Mouse (Mus musculus): ENCODE measurements around the gene Cnmd.
A peak's percentile ranks its signal among the peaks of the same experiment; 100 is the strongest.

Gene Cnmd

DNA sequence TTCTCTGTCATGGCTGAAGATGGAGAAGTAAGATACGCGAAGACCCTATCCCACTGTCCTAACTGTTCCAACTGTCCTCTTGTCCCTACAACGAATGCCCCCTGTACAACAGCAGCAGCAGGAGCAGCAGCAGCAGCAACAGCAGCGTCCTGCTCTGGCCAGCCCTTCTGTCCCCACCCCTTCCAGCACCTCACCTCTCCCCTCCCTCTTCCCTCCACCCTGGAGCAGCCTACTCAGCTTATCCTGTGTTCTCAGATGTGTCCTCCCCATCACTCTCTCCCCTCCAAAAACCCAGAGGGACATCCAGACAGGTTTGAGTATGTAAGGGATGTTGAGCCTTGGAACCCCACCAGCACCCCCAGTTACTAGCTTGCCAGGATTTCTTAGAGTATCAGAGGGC, at the start of gene Cnmd:
Gene Cnmd, minus strand, starts transcription at position 170 of the 400 bp plus-strand sequence.
- DNase-seq (ENCODE audit: extremely low read depth, low read depth): no peak

DNA sequence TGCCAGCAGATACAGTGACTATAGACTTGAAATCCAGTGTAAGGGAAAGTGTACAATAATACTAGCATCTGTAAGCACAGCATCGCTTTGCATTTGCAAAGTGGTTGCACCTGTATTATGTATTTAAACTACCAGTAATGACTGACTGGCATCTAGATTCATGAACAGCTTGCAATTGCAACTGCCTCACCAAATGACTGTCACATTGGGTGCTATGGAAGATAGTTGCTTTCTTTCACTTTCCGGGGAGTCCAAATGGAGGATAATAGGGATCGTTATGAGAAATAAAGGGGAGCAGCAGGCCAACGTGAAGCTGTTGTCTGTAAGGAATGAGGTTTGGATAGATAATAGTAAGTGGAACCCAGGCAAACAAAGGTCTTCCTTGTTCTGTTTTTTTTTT, 49.3 kb upstream of the Cnmd start:
- DNase-seq (ENCODE audit: extremely low read depth, low read depth): no peak

DNA sequence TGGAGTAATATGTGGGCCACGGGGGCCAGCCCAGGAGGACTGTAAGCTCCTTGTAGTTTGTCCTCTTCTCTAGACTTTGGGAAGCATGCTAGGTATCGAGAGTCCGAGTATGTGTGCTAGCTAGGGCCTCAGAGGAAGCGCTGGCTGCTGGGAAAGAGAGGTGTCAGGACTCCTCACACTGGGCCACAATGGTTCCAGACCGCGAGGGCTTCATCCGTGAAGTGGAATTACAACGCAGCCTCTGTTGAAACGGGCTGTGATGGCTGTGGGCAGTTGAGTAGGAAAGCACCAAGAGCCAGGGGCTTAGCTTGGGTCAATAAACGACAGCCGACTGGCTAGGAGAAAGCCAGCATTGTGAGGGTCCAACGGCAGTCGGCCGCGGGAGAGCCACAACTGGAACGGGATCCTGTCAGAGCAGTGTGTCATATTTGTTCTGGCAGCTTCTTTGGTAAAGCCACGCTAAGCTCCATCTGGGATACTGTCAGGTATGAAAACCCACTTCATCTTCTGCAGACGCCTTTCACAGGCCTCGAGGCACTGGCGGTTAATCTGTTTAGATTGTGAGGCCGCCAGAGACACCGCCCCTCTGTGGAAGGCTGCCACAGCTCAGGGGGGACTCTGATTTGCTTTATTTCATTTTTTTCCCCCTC, 41.7 kb upstream of the Cnmd start:
- DNase-seq (ENCODE audit: extremely low read depth, low read depth): no peak

DNA sequence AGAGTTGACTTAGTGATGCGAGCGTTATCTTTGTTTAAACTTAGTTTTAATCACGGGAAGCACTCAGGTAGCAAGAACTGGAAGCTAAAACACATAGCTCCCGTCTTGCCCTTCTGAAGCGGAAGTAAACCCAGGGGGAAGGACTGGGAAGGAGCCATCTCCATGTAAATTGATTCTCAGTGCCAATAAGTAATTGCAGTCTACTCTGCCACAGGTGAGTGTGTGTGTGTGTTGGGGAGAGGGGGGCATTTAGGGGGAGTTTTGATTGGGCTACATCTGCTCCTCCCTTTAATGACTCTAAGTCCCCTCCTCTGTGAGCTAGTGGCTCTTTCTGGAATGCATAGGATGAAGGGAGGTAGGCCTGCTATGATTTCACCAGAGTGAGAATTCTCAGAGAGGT, 39.6 kb upstream of the Cnmd start:
- no peak for DNase-seq (ENCODE audit: extremely low read depth, low read depth)

DNA sequence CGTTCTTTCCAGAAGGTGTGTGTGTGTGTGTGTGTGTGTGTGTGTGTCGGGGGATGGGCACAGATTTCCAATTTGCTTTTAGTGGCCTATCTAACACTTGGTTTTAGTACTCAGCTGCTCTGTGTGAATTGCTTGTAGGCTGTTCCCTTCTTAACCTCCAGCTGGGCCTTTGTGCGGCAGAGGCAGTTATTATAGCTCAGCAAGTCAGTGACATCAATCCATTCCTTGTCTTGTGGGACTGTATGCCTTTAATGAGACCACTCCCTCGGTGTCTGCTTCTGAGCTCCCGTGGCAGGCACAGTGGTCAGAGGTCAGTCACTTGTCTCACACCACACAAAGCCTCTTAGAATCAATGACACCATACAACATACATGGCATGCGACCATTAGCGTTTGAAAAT, 39.1 kb upstream of the Cnmd start:
- no peak for DNase-seq (ENCODE audit: extremely low read depth, low read depth)

DNA sequence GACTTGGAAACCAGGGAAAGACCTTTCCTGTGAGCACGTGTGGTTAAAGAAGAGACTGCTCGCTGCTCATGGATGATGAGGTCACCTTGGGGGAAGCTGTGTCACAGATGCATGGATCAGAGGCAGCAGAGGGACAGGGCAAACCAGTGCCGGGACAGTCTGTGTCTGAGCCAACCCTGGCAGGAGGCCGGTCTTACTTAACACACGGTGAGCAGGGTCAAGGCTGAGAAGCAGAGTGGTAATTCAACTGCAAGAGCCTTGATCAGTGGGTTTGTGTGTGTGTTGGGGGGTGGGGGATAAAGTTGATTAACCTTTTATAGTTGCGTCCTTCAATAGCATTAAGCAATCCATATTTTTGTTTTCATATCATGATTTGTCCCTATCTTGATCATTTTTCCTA, 37.4 kb upstream of the Cnmd start:
- no peak for DNase-seq (ENCODE audit: extremely low read depth, low read depth)

DNA sequence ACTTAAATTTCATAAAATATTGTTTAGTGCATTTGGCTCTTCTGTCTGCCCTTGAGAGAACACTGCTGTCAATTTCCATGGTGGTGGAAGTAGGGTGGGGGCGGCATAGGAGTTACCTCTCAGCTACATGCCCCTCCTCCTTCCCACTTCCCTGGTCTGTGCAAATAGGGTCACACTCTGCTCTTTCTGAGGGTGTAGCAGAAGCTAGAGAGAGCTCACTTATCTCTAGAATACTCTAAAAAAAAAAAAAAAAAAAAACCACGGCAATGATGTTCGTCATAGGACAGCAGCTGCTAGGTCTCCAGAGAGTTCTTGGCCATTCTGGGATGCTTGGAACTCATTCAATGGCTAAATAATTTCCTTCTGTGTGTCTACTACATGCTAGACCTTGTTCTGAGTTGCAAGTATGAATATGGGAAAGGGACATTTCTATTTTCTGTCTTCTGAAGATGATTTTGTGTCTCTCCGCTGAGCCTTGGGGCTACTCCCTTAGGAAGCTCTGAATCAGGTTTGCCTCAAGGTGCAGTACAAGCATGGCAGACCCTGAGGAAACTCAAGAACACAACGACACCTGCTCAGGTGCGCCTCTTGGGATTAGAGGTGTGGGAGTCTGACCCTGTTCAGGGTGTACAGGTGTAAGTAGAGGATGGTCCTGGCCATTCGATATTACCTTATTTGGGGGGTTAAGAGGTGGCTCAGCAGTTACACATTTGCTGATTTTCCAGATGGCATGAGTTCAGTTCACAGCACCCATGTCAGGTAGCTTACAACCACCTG, 28.3 kb upstream of the Cnmd start:
- DNase-seq (ENCODE audit: extremely low read depth, low read depth): no peak

DNA sequence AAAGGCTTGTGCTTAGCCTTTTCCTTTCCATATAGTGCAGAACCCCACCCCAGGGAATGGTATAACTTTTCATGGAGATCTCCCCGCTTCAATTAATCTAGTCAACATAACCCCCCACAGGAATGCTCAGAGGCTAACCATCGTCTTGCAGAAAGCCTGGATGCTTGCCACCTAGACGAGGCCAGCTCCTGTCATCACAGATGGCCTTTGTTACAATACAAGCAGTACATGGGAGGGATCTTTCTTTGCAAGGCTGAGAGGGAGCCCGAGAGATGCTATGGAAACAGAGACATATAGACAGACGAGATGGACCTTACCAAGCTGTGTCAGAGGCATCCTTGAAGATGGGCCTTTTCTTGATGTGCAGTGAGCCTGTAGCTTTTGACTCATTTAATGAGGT, 18.7 kb upstream of the Cnmd start:
- DNase-seq (ENCODE audit: extremely low read depth, low read depth): no peak

DNA sequence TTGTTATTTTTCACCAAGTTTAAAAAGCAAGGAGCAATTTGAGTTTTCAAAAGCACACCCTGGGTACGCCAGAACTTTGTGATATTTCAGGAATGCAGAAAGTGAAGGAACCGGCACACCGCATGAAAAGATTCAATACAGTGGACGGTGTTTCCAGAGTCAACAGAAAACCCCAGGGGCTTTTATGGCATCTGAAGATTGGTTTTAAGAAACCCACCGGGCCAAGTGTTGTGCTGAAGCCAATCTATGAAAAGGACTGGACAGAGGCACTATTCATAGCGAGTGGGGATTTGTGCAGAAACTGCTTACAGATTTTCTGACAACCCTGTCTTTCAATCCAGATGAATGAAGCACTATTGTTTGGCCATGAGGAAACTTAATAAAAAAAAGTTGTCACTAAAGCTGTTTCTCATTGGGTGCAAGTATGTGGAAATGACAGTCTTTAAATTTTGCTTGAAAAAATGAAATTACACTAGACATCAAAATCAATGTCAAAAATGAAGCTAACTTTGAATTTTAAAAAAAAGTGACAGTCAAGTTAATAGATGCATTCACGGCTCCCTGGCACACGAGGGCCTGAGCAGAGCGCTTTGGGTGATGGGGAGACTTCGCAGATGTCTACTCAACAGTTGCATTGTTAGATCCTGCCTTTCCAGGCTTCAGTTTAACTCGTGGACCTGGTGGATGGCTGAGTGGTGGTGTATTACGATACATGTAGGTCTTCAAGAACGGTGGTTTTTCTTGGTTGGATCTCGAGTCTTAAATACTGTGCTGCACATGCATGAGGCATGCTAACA, 16.1 kb upstream of the Cnmd start:
- DNase-seq (ENCODE audit: extremely low read depth, low read depth): no peak

DNA sequence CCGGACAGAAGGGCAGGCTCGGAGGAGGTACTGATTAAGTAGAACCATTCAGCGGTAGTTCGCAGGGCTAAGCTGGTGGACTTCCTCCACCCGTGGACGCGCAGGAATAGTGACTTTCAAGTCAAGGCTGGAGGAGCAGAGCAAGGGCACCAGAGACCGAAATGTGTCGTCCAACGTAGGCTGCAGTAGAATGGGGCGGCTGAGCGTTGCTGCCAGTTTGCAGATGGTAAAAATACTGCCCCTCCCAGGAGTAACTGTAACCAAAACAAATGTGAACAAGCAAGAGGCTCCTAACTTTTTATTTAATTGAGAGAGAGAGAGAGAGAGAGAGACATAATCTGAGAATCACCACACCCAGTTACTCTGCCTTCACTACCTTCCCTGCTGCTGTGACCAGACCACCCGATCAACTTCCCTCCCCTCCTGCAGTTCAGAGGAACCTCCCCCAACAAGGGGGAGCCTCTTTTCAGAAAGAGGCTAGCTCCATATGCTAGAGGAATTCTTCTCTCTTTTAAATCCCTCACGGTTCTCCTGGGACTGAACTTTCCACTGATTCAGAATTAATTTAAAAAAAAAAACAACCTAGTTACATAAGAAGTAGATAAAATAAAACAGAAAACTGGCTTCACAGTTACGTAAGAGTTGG, 15.3 kb upstream of the Cnmd start:
- no peak for DNase-seq (ENCODE audit: extremely low read depth, low read depth)

DNA sequence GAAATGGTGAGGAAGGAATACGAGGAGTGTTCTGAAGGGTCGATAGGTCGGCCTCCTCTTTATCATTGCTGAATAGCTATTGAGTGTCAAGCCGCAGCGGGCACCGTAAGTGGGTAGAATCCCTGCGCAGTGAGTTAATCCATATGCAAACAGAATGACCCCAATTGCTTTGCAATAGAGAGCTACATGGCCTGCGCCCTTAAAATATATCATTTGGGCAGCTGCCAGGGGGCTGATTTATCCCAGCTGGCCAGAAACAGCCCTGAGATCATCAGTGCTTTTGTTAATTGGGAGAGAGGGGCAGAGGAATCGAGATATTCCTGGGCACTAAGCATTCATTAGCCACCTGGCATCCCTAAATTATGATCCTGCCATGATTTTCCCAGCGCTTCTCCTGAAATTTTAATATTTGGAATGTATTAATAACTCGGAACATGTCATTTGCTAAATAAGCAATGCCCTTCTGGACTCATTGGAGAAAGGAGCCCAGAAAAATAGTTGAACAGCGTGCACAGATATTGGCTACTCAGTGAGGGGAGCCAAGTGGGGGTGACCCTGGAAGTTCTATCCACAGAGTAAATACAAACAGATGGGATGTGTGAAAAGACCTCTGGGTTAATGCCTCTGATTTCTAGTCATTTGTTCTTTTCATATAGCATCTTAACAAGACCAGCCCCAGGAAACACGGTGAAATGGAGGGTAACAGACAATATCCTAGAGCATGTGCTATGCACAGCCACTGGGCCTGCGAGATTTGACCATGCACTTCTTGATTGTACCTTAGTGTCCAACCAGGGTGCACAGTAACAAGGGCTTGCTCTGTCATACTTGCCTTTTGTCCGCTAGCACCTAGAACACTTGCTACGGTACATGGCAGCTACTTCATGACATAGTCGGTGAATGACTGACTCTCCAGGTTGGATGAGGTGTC, 11.4 kb upstream of the Cnmd start:
- DNase-seq (ENCODE audit: extremely low read depth, low read depth): no peak

DNA sequence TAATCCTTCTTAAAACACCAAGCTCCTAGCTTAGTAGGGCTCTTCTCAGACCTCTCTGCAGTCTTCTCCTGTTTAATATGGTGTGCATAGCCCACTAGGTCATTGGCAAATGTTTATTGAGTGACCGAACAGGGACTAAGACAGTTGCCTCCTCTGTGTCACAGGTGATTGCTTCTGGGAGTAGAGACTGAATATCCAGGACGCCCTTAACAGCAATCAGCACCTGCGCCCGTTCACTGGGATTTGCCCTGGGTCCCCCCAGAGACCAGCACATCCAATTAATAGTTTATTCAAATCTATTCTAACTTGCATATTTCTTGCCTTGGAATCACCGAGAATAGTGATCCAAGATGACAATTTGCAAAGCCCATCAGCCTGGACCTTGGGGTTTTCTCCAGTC, 10.6 kb upstream of the Cnmd start:
- no peak for DNase-seq (ENCODE audit: extremely low read depth, low read depth)

DNA sequence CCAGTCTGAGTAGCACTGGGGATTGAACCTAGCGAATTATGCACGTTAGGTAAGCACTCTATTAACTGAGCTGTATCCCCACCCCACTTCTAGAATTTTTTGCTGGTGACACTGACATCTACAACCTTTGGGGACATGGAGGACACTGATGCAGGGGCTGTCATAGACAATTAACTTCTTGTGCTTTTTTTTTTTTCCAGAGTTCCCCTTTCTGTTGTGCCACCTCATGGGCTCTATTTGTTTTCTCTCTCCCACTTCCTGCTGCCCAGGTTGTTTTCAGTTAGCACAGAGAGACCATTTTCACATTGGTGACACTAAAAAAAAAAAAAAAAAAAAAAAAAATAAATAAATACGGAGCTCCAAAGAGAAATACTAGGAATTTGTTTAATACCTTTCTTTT, 9.0 kb upstream of the Cnmd start:
- DNase-seq (ENCODE audit: extremely low read depth, low read depth): no peak

DNA sequence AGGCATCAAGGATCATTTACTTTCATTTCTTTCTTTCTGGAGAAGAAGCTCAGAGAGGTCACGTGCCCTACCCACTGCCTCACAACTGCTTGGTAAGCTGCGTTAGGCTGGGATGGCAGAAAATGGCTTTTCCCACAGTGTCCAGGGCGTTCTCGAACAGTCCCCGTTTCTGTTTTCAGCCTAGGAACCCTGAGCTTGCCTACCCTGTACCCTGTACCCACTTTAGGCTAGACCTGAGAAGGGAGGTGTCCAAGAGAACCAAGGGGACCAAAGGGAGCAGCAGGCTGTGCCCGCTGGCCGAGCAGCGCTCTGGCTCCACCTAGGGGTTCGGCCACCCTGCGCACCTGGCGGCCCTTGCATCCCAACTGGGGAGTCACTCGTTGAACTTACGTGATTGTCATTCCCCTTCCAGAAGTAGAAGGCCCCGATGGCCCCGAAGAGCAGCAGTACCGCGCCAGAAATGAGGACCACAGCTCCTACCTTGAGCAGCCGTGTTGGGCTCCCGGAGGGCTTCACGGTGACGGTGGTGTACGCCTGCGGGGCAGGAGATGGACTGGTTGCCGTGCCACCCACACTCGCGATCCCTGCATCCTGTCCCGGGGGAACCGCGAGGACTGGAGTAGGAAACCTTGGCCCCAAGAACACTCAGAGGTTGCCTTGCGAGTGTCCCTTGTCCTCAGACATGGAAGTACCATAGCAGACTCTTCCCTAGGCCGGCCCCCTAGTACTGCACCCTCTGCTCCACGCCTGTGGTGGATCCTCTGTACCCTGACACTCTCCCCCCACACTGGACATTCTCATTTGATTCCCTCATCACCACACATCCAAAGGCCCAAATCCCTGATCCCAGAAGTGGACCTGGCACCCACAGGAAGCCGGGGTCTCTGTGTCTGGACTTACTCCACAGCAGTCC, 709 bp downstream of the Cnmd start:
- DNase-seq (ENCODE audit: extremely low read depth, low read depth): peak; percentile 3

DNA sequence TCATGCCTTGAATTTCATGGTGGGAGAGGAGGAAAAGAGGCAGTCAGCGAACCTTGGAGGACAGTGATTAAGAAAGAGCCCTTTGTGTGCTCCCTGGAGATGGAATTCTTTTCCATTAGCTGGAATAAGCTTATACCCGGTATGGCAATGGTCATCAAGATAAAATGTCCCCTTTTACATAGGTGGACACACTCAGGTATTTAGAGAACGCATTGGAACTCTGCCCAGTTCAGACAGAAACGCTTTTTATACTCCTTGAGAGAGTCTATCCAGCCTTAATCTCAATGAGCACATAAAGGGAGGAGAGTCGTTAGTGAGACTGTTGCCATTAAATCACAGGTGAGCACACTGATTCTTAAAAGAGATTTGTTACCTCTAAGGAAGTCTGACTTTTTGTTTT, 1.5 kb downstream of the Cnmd start:
- DNase-seq (ENCODE audit: extremely low read depth, low read depth): no peak

DNA sequence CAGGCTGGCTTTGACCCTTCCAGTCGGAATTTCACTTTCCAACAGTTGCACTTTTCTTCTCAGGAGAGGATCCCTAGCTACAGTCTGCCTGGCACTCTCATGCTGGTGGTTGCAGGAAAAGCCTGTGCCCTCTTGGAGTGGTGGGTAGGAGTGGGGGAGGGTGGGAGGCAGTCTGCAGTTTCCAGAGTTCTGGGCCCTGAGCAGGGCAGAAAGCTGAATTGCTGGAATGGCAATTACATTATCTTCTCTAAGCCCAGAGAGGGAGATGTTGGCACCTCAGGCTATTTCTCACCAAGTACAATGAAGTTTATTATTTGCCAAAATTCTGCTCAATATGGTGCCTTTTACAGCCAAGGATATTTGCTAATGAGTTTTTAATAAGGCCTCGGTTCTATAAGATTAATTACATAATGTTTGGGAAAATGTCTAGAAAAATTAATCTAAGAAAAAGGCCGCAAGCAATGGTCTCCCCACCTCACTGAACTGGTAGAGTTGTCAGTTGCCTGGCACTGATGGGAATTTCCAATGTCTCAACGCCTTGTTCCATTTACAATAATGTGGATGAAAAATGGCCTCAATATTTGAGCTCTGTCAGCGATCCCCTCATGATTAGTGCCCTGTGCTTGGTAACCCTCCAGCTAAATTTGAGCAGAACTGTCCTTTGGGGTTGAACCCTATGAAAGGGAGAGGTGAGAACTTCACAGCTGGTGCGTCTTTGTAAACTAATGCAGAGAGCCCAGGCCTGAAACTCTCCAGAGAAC, 3.0 kb downstream of the Cnmd start:
- DNase-seq (ENCODE audit: extremely low read depth, low read depth): no peak

DNA sequence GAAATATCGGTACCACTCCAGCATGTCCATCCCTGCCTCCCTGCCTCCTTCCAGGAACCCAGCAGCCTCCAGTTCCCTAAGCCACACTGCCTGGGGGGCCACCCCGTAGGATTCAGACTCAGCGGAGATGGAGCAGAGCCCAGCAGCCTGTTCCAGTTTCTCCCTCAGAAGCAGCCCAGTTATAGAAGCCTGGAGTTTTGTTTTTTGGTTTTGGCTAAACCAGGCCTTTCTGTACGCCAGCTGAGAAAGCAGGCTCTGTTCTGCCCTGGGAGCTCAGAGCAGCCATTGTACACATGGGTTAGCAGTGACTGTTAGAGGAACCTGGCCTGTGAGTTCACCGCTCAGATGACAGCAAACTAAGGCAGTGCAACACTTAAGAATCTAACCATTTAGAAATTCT, 3.7 kb downstream of the Cnmd start:
- DNase-seq (ENCODE audit: extremely low read depth, low read depth): no peak

DNA sequence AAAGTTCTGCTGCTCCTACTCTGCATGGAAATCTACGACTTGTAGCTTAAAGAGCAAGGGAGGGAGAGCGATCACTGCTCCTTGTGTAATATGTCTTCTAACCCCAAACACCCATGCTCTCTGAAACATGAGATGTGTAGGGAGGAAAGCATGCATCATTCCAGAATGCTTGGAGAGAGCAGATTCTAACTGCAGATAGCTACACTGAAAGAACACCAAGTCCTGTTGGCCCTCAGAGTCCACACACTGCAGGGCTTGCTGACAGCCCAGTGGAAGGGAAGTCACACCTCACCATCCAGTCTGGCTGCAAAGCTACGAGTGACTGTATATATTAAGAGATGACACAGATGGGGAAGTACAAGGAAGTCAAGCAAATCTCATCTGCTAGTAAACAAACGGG, 9.3 kb downstream of the Cnmd start:
- DNase-seq (ENCODE audit: extremely low read depth, low read depth): no peak

DNA sequence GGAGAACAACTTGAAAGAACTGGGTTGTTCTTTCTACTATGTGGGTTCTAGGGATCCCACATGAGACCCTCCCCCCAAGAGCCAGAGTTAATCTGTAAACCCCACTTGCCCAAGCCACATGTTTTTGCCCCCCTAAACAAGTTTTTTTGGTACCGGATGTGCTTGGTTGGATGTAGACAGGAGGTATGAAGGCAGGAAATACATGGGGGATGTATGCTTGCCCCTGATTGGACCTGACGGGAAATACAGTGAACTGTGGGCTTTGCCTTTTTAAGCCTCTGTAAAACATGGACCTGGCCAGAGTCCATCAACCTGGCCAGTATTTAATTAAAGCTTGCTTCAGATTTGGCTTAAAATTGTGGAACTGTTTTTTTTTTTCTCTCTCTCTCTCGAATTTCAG, 12.3 kb downstream of the Cnmd start:
- no peak for DNase-seq (ENCODE audit: extremely low read depth, low read depth)
